In genomic region chr7:141070058-141070862, GRCm38 (mm10) we compare ENCODE assay signal across 8 mouse cellular contexts. TPM values are rescaled to one million over a fixed set of nuclear protein-coding genes. Genes with fewer than 3 reads are reported as not detected.
A peak's percentile ranks its signal among the peaks of the same experiment; 100 is the strongest.
DNase-seq lines count a peak whose midpoint lies in the region; ATAC-seq lines count a peak whose summit lies in the region.

No protein-coding gene starts in this region.

- DNase-seq in gastrocnemius, adult 18-20 months (ENCODE audit: low spot score), result peak; percentile 74
- DNase-seq in gastrocnemius, postnatal 25 days, result no peak
- DNase-seq in cerebellum, adult 9-11 months, result peak; percentile 64
- DNase-seq in hindbrain, embryonic 14.5 days (ENCODE audit: low spot score), result peak; percentile 87
- DNase-seq in layer of hippocampus, postnatal 36 days, result peak; percentile 71 to 73
- peak; percentile 89 for DNase-seq in lung, postnatal 36 days
- peak; percentile 81 for DNase-seq in right cerebral cortex, adult 18-20 months

- ATAC-seq in frontal cortex, adult (ENCODE audit: low TSS enrichment), result peak; percentile 77
- ATAC-seq in hindbrain, embryonic 14.5 days (ENCODE audit: low FRiP score), result peak; percentile 67

- H3K9me3 ChIP-seq in hindbrain, embryonic 14.5 days (ENCODE audit: control insufficient read depth, low read length), result no peaks in the 10 kb centered on the region

- H3K27me3 ChIP-seq in hindbrain, embryonic 14.5 days (ENCODE audit: control insufficient read depth, insufficient read depth, low read length), result peaks cover 3% of the 10 kb centered on the region

- WGBS in hindbrain, embryonic 14.5 days, result 2% methylated on average over 51 of the region's 51 CpGs

- H3K4me1 ChIP-seq in hindbrain, embryonic 14.5 days (replicated peaks; ENCODE audit: control insufficient read depth, insufficient read depth, low read length), result peaks cover 3% of the 10 kb centered on the region; the same call in 1 of the 2 replicates

- H3K36me3 ChIP-seq in hindbrain, embryonic 14.5 days (replicated peaks; ENCODE audit: control insufficient read depth, insufficient read depth), result peaks cover 45% of the 10 kb centered on the region

- H3K9ac ChIP-seq in hindbrain, embryonic 14.5 days, result peak overlapping the region; percentile 68

- H3K27ac ChIP-seq in hindbrain, embryonic 14.5 days, result peak overlapping the region; percentile 79

- H3K4me3 ChIP-seq in hindbrain, embryonic 14.5 days (replicated peaks; ENCODE audit: low read length), result peak overlapping the region; percentile 32

- H3K4me2 ChIP-seq in hindbrain, embryonic 14.5 days (replicated peaks), result peak overlapping the region; percentile 68

RNA-seq across cellular contexts. Expression of gene Pkp3, which starts 7.8 kb away (rescaled TPM):
- not detected for total RNA-seq in gastrocnemius, adult 18-20 months (2021)
- total RNA-seq in gastrocnemius, postnatal 25 days (2021), result under 1 TPM in 1 of 2 experiments, not detected in 1; 0.29 TPM
- not detected in 2 replicates for polyA plus RNA-seq in hindbrain, embryonic 14.5 days (2014; fragmentation: Nextera tagmentation; extraction: Ambion mirVana)
- not detected for total RNA-seq in layer of hippocampus, postnatal 36 days (2021)

RNA-seq across cellular contexts. Expression of gene B4galnt4, which starts 9.4 kb away (rescaled TPM):
- not detected for total RNA-seq in gastrocnemius, adult 18-20 months (2021)
- total RNA-seq in gastrocnemius, postnatal 25 days (2021), result not detected
- polyA plus RNA-seq in hindbrain, embryonic 14.5 days (2014; fragmentation: Nextera tagmentation; extraction: Ambion mirVana), result 38.4 and 41.5 TPM in 2 replicates
- 10 to 100 TPM; 92.2 to 92.3 TPM for total RNA-seq in layer of hippocampus, postnatal 36 days (2021)

RNA-seq across cellular contexts. Expression of gene Sigirr, which starts 30.1 kb away (rescaled TPM):
- 1 to 10 TPM; 1.1 to 2.9 TPM for total RNA-seq in gastrocnemius, adult 18-20 months (2021)
- total RNA-seq in gastrocnemius, postnatal 25 days (2021), result 1 to 10 TPM; 1.4 to 2.4 TPM
- 2.5 and 3.1 TPM in 2 replicates for polyA plus RNA-seq in hindbrain, embryonic 14.5 days (2014; fragmentation: Nextera tagmentation; extraction: Ambion mirVana)
- total RNA-seq in layer of hippocampus, postnatal 36 days (2021), result 1 to 10 TPM; 1.7 to 2.4 TPM

RNA-seq across cellular contexts. Expression of gene Gm17387, which starts 41.3 kb away (rescaled TPM):
- not detected for total RNA-seq in gastrocnemius, adult 18-20 months (2021)
- total RNA-seq in gastrocnemius, postnatal 25 days (2021), result not detected
- polyA plus RNA-seq in hindbrain, embryonic 14.5 days (2014; fragmentation: Nextera tagmentation; extraction: Ambion mirVana), result not detected in 2 replicates
- not detected for total RNA-seq in layer of hippocampus, postnatal 36 days (2021)

RNA-seq across cellular contexts. Expression of gene Ano9, which starts 47.3 kb away (rescaled TPM):
- not detected for total RNA-seq in gastrocnemius, adult 18-20 months (2021)
- total RNA-seq in gastrocnemius, postnatal 25 days (2021), result not detected
- 0.27 and 0.32 TPM in 2 replicates for polyA plus RNA-seq in hindbrain, embryonic 14.5 days (2014; fragmentation: Nextera tagmentation; extraction: Ambion mirVana)
- not detected for total RNA-seq in layer of hippocampus, postnatal 36 days (2021)

Comparison
In these comparisons a context has a peak if more than half of its experiments do, and no peak if none do; other contexts are left out.
1. RNA of gene B4galnt4, which starts 9.4 kb away (total RNA-seq): 92.2 to 92.3 TPM in layer of hippocampus, postnatal 36 days; not detected in gastrocnemius, postnatal 25 days and not detected in gastrocnemius, adult 18-20 months; every median in the first group is over 10 times any median in the second.